Mouse (Mus musculus) layer of hippocampus, postnatal 25 days (tissue): ENCODE results near the gene Srcin1. TPM values are rescaled to one million over a fixed set of nuclear protein-coding genes. Genes with fewer than 3 reads are reported as not detected.

Experiments
- DNase-seq, 2 experiments: peaks; one replicate each; pipeline ENCODE4 v3.0.0; 2022; ENCODE audit warnings: mixed read lengths in 2 of 2, low spot score in 1 of 2; ENCODE audit errors: extremely low spot score in 1 of 2
- total RNA-seq, 2 experiments: library from RNA; stranded (reverse); gene quantifications; 2 replicates each; pipeline ENCODE4 v1.2.3; 2021

Gene Srcin1
- total RNA-seq, 2 experiments from 2014 or later: 260 to 270 TPM

- peak in 1 of 2 experiments; percentile 75 for DNase-seq
Observed at GRCm38 (mm10) chr11:97476334-97477095, 99.5 kb downstream of the Srcin1 start.

DNA sequence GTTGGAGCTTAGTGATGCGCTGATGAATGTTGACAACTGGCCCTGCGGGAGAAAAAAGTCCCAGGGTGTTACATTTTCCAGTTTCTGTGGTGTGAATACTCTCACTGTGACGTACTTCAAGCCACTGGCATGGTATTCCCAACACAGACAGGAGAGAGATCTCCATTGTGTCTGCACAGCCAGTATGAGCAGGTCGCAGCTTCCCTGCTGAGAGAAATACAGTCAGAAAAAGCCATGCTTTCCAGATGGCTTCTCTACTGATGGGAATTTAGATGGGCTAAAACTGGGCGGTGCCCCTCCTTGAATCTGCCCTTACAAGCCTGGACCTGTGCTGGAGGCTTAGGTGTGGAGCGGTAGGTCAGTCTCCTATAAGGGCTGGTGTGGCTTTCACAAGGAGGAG is 104.7 kb downstream of the Srcin1 start:
- no peak for DNase-seq

DNA sequence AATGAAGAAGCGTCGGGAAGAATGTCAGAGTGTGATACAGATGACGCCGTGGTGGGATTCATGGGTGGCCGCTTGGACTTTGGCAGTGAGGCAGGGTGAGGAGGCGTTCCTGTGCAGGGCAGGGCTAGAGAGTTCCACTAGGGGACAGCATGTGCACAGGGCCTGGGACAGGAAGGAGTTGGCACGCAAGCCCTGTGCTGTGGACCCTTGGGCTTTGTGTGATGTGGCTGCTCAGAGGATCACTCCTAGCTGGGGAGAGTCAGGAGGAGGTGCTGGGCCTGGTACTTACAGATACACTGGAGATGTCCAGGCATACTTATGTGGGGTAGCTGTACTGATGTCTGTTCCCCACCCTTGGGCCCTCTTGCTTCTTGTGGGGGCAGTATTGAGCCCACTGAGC is 106.2 kb downstream of the Srcin1 start:
- no peak for DNase-seq

DNA sequence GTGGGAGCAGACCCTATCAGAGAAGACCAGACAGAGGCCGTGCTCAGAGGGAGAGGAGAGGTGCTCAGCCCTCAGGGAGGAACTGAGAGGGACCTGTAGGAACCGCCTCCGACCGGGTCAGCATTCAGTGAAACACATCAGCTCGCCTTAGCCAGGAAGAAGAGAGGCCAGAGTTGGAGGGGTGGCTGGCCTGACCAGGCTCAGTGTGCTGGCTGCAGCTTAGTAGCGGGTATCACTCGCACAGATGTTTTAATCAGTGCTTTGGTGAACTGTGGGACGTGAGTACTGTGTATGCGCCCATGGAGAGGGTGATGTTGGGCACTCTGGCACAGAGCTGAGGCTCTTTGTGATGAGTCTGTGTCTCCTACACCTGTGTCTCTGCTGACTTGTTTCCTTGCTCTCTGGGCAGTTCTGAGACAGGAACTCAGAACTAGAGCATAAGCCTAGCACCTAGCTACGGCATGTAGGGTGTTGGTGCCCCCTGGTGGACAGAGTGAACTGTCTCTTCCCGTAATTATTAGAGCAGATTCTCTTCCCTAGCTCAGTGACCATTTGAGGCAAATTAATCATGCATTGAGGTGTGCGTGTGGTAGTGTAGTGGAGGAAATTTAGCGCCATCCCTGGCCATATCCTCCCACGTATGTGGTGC is 107.2 kb downstream of the Srcin1 start:
- peak; percentile 72 to 93 for DNase-seq

GRCm38 (mm10) chr11:97466444-97467160 is 109.4 kb downstream of the Srcin1 start:
- no peak for DNase-seq

DNA sequence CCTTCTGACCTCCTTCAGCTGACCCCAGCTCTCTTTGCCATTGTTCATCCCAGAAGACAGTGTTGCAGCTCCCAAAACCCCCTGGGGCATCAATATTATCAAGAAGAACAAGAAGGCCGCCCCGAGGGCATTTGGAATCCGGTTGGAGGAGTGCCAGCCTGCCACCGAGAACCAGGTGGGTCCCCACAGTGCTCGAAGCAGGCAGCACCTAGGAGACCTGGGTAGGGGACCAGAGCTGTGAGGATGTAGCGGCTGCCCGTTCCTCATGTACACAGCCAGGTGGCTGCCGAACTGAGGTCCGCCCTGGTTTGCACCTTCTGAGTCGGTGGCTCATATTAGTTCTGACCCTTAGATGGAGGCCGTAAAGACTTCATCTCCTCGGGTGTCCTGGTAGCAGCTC is 110.0 kb downstream of the Srcin1 start:
- DNase-seq: no peak

DNA sequence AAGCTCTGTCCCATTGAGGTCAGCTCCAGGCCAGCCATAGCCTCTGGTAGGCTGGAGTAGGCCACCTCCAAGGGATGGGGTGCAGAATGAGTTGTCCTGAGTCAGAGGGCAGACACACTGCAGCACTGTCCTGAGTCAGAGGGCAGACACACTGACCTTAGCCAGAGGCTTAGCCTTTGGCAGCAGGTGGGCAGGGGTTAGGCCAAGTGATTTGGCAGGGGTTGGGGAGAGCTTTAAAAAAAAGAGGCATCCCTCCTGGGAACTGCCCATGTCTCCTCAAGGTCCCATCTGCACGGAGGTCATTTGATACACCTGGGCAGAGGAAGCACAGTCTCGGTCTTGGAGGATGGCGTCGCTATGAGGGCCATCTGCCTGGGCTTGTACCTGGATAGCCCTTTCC is 112.0 kb downstream of the Srcin1 start:
- no peak for DNase-seq

DNA sequence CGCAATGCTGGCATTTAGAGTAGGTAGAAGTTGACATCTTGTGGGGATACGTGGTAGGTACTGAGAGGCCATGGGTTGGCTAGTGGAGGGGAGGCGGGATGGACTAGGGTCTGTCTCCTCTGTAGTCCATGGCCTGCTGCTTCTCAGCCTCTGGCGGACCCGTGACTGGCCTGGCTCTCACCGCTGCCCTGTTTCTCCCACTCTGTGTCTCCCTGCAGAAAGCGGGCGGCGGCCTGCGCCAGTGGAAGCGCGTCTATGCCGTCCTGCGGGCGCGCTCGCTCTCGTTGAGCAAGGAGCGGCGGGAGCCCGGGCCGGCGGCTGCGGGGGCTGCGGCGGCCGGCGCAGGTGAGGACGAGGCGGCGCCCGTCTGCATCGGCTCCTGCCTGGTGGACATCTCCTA is 112.8 kb downstream of the Srcin1 start:
- no peak for DNase-seq

GRCm38 (mm10) chr11:97462538-97462937 is 113.4 kb downstream of the Srcin1 start:
- no peak for DNase-seq

DNA sequence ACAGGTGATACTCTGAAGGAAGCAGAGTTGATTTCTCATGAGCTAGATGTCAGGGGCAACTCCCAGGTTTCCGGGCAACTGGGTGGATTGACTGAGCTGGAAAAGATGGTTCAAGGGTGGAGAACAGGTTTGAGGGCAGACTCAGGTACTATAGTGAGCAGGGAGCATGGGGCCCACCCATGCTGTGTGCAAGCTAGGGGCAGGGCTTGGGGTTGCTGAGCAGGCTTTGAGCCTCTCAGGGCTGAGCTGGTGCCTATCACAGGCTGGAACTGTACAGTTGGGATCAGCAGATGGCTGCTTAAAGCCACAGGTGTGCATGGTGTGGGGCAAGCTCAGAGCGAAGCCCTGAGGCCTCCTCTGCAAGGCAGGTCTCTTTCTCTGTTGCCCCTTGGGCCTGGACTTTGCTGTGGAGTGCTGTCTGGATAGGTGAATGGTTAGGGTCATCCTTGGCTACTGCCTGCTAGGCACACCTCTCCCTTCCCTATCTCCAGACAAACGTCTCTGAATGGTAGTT is 114.6 kb downstream of the Srcin1 start:
- DNase-seq: no peak

Other genes starting within 250 kb of the Srcin1 start
- under 1 TPM; 0.15 to 0.16 TPM for gene Gpr179, start 224.1 kb downstream of the Srcin1 start, total RNA-seq
- 10 to 100 TPM; 79.6 to 80.0 TPM for gene Socs7, start 213.6 kb downstream of the Srcin1 start, total RNA-seq
- 10 to 100 TPM; 71.4 to 73.5 TPM for gene Arhgap23, start 160.7 kb downstream of the Srcin1 start, total RNA-seq
- gene 4933428G20Rik, start 75.8 kb downstream of the Srcin1 start, total RNA-seq: under 1 TPM in 1 of 2 experiments, not detected in 1; 0.20 TPM
- 10 to 100 TPM; 28.8 to 34.3 TPM for gene Epop, start 53.5 kb upstream of the Srcin1 start, total RNA-seq
- gene Mllt6, start 87.2 kb upstream of the Srcin1 start, total RNA-seq: 100 to 1,000 TPM in 1 of 2 experiments, 10 to 100 TPM in 1; 88.5 to 105 TPM
- 10 to 100 TPM; 47.0 to 55.1 TPM for gene Cisd3, start 109.6 kb upstream of the Srcin1 start, total RNA-seq
- 10 to 100 TPM; 19.7 to 27.9 TPM for gene Pcgf2, start 124.3 kb upstream of the Srcin1 start, total RNA-seq
- gene Psmb3, start 127.2 kb upstream of the Srcin1 start, total RNA-seq: 100 to 1,000 TPM; 125 to 144 TPM
- gene Pip4k2b, start 168.5 kb upstream of the Srcin1 start, total RNA-seq: 100 to 1,000 TPM; 104 to 105 TPM
- 10 to 100 TPM; 19.2 to 20.6 TPM for gene Cwc25, start 190.4 kb upstream of the Srcin1 start, total RNA-seq
- gene 1700001P01Rik, start 199.7 kb upstream of the Srcin1 start, total RNA-seq: 1 to 10 TPM in 1 of 2 experiments, under 1 TPM in 1; 0.63 to 1.3 TPM
- 100 to 1,000 TPM; 327 to 397 TPM for gene Rpl23, start 206.3 kb upstream of the Srcin1 start, total RNA-seq
- 100 to 1,000 TPM; 102 to 114 TPM for gene Lasp1, start 222.8 kb upstream of the Srcin1 start, total RNA-seq